Mouse (Mus musculus) retina, adult 2 months (tissue): ENCODE results near the gene Dgki.
A peak's percentile ranks its signal among the peaks of the same experiment; 100 is the strongest.

ENCODE experiments used
- DNase-seq: peaks from one replicate; pipeline ENCODE4 v3.0.0-alpha.2; 2012; ENCODE audit warnings: low read depth, low spot score

Gene Dgki

GRCm38 (mm10) chr6:37242100-37242768 is 57.8 kb downstream of the Dgki start:
- no peak for DNase-seq

DNA sequence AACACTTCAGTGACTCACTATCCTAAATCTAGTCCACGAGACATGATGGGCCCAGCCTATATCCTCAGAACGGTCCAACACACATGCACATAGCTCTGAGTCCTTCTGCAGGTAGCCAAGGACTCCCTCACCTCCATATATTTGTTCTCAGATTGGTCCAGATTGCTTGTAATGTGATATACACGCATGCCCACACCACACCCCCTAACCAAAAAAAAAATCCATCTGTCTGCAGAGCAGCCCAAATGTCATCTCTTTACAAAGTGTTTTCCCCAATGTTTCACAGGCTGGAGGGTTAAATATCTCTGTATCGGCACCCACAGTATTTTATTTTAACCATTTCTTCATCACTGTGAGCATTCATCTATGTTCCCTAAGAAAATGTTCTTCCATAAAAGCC is 58.5 kb downstream of the Dgki start:
- no peak for DNase-seq

- DNase-seq: no peak
Measured at GRCm38 (mm10) chr6:37240140-37240539, 59.8 kb downstream of the Dgki start.

GRCm38 (mm10) chr6:37236893-37237292 is 63.1 kb downstream of the Dgki start:
- no peak for DNase-seq

DNA sequence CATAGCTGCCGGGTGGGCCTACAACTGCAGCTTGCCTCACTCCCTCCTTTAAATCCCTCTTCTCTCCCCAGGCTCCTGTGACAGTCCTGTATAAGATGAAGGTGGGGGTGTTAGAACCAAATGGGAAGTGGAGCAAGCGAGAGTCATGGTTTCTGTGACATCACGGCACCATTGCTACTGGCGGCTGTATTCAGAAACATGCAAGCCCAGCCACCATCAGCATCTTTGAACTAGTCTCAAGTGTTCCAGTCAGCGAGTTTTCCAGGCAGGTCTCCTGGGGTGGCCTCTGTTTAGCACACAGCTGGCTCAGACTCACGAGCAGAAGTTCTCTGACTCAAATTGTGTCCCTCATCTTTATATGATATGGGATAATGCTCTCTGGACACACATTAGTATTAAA is 68.8 kb downstream of the Dgki start:
- DNase-seq: no peak

GRCm38 (mm10) chr6:37222947-37223510 is 77.0 kb downstream of the Dgki start:
- no peak for DNase-seq

- DNase-seq: no peak
Measured at GRCm38 (mm10) chr6:37222016-37222415, 78.0 kb downstream of the Dgki start.

DNA sequence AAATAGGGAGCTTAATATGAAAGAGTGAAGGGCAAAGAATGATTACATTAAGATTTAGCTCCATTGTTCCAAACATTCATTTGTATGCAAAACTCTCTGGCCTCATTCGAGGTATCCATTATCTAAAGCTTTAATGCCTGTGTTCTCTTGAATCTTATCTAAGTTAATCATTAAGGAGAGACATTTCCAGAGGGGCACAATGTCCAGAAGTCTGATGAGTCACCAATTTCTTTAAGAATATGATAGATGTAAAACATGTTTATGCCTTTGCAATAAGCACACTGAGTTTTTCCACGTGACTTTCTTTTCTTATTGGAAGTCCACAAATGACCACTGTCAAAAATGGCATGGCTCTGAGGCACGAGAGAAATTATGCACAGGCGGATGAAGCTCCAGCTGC is 80.9 kb downstream of the Dgki start:
- no peak for DNase-seq

DNA sequence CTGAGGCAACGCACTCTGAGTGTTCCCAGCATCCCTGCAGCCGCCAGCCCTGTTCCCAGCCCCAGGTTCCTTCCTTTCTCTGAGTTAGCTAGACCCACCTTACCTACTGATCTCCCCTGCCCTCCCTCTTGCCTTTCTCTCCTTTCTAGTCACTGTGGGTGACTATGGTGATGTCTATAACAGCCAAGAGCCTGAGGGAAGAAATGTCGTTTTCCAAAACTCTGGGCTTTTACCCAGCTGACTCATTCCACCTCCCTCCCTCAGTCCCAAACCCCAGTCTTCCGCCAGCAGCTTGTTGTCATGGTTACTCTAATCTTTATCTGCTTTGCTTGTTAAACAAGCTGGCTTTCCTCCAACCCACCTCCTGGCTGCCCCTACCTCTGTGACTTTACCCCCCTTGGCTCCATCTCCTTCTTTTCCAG is 83.6 kb downstream of the Dgki start:
- DNase-seq: peak; percentile 30

- no peak for DNase-seq
Measured at GRCm38 (mm10) chr6:37215655-37216054, 84.3 kb downstream of the Dgki start.

DNA sequence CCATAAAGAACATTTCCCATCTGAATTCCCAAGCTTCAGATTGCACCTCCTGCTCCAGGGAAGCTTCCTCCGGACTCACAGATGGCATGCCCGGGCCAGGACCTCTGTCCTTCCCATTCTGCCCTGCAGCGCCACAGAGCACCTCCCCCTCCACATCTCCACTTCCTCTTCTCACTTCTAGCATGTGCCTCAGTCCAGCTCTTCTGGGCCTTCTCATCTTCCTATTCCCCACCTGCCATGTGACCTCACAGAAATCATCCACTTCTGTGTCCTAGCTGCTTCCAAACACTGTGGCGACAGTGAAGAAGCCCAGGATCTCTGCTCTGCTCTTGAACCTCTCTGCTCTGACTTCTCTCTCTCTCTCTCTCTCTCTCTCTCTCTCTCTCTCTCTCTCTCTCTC is 87.1 kb downstream of the Dgki start:
- no peak for DNase-seq

GRCm38 (mm10) chr6:37211545-37212247 is 88.3 kb downstream of the Dgki start:
- no peak for DNase-seq

DNA sequence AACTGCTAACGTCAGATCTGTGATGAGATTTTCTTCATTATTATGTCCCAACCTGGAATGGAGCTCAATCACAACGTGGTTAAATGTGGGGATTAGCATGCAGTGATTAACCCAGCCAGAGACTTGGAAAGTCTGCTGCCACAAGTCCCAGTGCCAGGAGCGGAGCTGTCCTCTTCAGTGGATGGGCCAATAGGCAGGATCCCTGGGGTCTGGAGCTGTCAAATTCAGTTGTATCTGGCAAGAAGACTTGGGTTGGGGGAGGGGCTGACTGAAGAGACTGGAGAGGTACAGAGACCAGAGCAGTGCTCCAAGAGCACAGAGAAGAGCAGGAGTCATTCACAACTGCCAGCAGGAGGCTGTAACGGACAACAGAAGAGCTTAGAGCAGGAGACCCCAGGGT is 97.1 kb downstream of the Dgki start:
- DNase-seq: no peak

- no peak for DNase-seq
Measured at GRCm38 (mm10) chr6:37200840-37201239, 99.1 kb downstream of the Dgki start.

GRCm38 (mm10) chr6:37199502-37199901 is 100.5 kb downstream of the Dgki start:
- no peak for DNase-seq

GRCm38 (mm10) chr6:37197745-37198144 is 102.2 kb downstream of the Dgki start:
- no peak for DNase-seq

DNA sequence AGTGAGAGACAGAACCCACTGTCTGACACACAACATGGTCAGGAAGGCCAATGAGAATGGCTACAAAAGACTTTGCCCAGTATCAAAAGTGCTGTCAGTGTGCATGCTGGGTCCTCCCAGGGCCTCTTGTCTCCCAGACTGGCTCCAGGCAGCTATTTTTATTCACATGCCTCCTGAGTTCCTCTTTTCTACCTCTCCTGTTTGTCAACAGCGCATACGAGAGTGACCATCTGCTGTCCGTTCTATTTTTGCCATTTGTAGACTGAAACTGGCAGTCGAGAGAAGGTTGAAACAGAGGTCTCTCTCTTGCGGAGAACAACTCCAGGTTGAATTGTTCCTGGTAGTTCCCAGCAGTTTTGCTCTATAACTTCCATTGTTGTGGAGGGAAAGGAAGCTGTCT is 103.1 kb downstream of the Dgki start:
- no peak for DNase-seq

DNA sequence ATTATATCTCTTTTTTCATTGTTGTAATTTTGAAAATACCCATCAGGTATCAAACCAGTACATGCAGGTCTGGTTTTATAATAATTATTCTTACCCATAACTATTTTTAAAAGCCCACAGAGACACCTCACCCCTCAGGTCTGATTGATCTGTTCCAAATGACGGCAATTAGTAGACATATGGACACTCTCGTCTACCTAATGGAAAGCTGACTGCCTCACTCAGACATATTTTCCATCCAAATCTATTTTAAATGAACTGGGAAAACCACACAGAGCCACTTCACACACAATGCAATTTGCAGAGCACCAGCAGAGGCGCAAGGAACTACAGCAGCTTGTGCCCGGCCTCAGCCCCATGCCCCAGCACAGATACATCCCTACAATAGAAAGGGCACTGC is 104.2 kb downstream of the Dgki start:
- no peak for DNase-seq

DNA sequence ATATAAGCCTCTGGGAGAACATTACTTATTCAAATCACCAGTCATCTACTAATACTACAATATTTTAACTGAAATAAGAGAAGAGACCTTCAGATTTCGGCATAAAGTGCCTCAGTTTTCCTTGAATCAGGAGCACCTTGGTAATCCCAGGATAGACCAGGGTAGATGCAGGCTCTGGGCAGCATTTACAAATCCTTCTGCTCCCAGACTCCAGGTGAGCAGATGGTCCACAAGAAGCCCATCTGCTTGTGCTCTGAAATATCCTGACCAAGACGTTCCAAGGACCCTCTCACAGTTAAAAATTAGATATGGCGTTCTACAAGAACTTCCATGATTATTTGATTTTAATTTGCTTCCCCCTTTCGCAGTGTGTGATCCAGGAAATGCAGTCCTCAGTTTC is 118.0 kb downstream of the Dgki start:
- no peak for DNase-seq

DNA sequence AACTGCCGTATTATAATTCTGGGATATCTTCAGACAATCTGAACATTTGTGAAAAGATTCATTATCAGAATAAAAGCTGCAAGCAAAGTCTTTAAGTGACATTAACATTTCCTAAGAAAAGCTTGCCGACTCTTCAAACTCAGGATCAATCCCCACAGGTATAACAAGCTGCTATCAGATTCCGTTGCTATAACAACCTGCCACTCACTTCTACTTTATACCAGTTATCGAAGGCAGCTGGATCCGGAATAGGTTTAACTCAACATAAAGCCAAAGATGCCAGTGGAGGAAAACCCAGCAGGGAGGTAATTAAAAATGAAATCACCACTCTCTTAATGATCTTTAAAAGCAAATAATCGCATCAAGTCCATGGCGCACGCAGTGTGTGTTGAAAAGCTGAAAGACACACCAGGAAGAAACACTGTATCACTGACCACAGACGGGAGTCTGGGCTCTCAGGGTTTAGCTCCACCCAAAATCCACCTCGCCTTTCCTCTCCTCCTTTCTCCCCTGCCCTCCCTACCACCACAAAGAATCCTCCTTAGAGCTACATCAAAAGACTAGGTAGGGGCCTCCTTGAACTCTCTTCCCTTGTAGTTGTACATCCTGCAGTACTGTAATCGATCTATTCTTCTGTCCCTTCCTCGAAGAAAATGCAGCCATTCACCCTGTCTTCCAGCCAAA is 128.7 kb downstream of the Dgki start:
- DNase-seq: no peak

- DNase-seq: no peak
Measured at GRCm38 (mm10) chr6:37158880-37159279, 141.1 kb downstream of the Dgki start.

DNA sequence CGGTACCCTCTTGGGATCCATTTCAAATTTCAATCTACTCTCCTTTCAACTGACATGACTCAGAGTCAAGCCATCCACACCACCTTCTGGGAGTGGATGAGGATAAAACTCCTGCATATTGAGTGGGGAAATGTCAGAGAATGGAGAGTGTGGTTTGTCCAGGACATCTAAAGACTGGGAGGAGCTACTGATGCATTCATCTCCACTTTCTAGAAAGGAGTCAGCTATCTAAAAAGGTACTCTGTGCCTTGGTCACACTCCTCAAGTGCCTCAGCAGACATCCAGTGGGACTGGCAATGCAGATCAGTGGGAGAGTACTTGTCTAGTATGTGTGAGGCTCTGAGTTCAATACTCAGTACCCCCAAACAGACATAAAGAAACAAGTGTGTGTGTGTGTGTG is 145.9 kb downstream of the Dgki start:
- no peak for DNase-seq

GRCm38 (mm10) chr6:37150483-37150882 is 149.5 kb downstream of the Dgki start:
- no peak for DNase-seq
